Mouse (Mus musculus) gastrocnemius, adult 2 months (tissue): ENCODE results near the gene Stn1. TPM values are rescaled to one million over a fixed set of nuclear protein-coding genes. Genes with fewer than 3 reads are reported as not detected.
"Not testable (repeated sequence)": the region's sequence is repeated elsewhere in the genome, so short reads cannot be mapped to it uniquely, and the experiment has no call there.

Experiments
- DNase-seq: peaks from one replicate; pipeline ENCODE4 v3.0.0; 2022
- H3K27ac ChIP-seq: fragments of 200-600 bp; 2 replicates; pipeline ENCODE4 v1.8.1; 2022; ENCODE audit warnings: mild to moderate bottlenecking
- H3K4me3 ChIP-seq: fragments of 200-600 bp; 2 replicates; pipeline ENCODE4 v1.8.1; 2022; ENCODE audit warnings: mild to moderate bottlenecking, moderate library complexity
- CTCF ChIP-seq: fragments of 200-600 bp; IDR thresholded peaks from 2 replicates; pipeline ENCODE4 v1.8.1; 2022; ENCODE audit warnings: antibody characterized with exemption, mild to moderate bottlenecking, moderate library complexity
- intact Hi-C: fragments of 180-260 bp; cut with DNase I; formaldehyde crosslinking; loops from one replicate; pipeline ENCODE4 v1.15.1; 2025
- long read RNA-seq, 2 experiments: library from polyadenylated mRNA; stranded (forward); transcript quantifications; one replicate each; pipeline ENCODE4 v2.0.0; 2021
- total RNA-seq, 2 experiments: library from RNA; stranded (reverse); gene quantifications; 2 replicates each; pipeline ENCODE4 v1.2.3; 2021

The Stn1 gene
- 1 to 10 TPM; 3.8 to 5.6 TPM for total RNA-seq
- long read RNA-seq, experiment 1, transcript Stn1-201 (10 exons, 1,992 nt), result major isoform, 9 of 10 reads
- long read RNA-seq, experiment 1, partial matches to known transcripts, result 0 of 10 reads
- long read RNA-seq, experiment 1, other reads (novel, unspliced or antisense), result 1 of 10 reads
- long read RNA-seq, experiment 2, partial matches to known transcripts, result 0 of 4 reads
- long read RNA-seq, experiment 2, other reads (novel, unspliced or antisense), result 0 of 4 reads

- no peak for TF ChIP-seq CTCF
- DNase-seq, result peak; percentile 33
- intact Hi-C loops, result loop anchor here (2.0 kb wide), 1 partner anchor 43 kb away; no protein-coding TSS in a partner anchor
- Histone ChIP-seq H3K4me3 (peak within 1 kb of the TSS; percentile 76), H3K27ac (peak within 1 kb of the TSS; percentile 93)
Observed at GRCm38 (mm10) chr19:47537300-47537792, at the start of gene Stn1. Gene Stn1, minus strand, starts transcription at chr19:47537507.

GRCm38 (mm10) chr19:47587009-47587408 lies 49.7 kb upstream of the Stn1 start:
- no peak overlapping the region for H3K27ac ChIP-seq
- no peak overlapping the region for H3K4me3 ChIP-seq
- DNase-seq, result no peak
- intact Hi-C loops, result no loop called here
- no peak for TF ChIP-seq CTCF

GRCm38 (mm10) chr19:47585772-47586171 lies 48.5 kb upstream of the Stn1 start:
- intact Hi-C loops, result no loop called here

GRCm38 (mm10) chr19:47579788-47580631 lies 42.7 kb upstream of the Stn1 start:
- Histone ChIP-seq H3K27ac (peak overlapping the region; percentile 92), H3K4me3 (peak overlapping the region; percentile 88)
- DNase-seq, result peak; percentile 62
- no peak for TF ChIP-seq CTCF
- intact Hi-C loops, result loop anchor here (2.0 kb wide), 2 partner anchors 43 to 151 kb away; partner anchors contain the start of genes Sfr1 and Stn1

More at GRCm38 (mm10) chr19:47585772-47586171, 48.5 kb upstream of the Stn1 start:
- no peak for TF ChIP-seq CTCF
- DNase-seq, result no peak
- peak overlapping the region; percentile 46; the same call in 1 of the 2 replicates for H3K27ac ChIP-seq
- H3K4me3 ChIP-seq, result no peak overlapping the region; the same call in 1 of the 2 replicates

GRCm38 (mm10) chr19:47579225-47579787 lies 42.0 kb upstream of the Stn1 start, which contains the start of gene Slk:
Gene Slk, plus strand, starts transcription at chr19:47579678.
- peak; percentile 91 for DNase-seq
- H3K4me3 ChIP-seq, result peak within 1 kb of the TSS; percentile 88
- intact Hi-C loops, result loop anchor here (2.0 kb wide), 1 partner anchor 151 kb away; the partner anchor contains the start of gene Sfr1
- no peak; the same call in 1 of the 2 replicates for TF ChIP-seq CTCF
- H3K27ac ChIP-seq, result peak within 1 kb of the TSS; percentile 92

- H3K4me3 ChIP-seq, result peak overlapping the region; percentile 88
- H3K27ac ChIP-seq, result peak overlapping the region; percentile 92
- no peak for TF ChIP-seq CTCF
- no peak for DNase-seq
- intact Hi-C loops, result loop anchor here (2.0 kb wide), 1 partner anchor 152 kb away; the partner anchor contains the start of gene Sfr1
Observed at GRCm38 (mm10) chr19:47578581-47579224, 41.4 kb upstream of the Stn1 start.

GRCm38 (mm10) chr19:47573718-47574117 lies 36.4 kb upstream of the Stn1 start:
- no peak overlapping the region for H3K27ac ChIP-seq
- TF ChIP-seq CTCF, result no peak

GRCm38 (mm10) chr19:47571981-47572380 lies 34.7 kb upstream of the Stn1 start:
- intact Hi-C loops, H3K27ac ChIP-seq, H3K4me3 ChIP-seq, DNase-seq: not testable (repeated sequence)

More at GRCm38 (mm10) chr19:47573718-47574117, 36.4 kb upstream of the Stn1 start:
- intact Hi-C loops, result no loop called here
- DNase-seq, result no peak
- no peak overlapping the region for H3K4me3 ChIP-seq

- H3K27ac ChIP-seq, result no peak overlapping the region
- no peak overlapping the region for H3K4me3 ChIP-seq
- no peak for DNase-seq
- intact Hi-C loops, result no loop called here
- no peak for TF ChIP-seq CTCF
Observed at GRCm38 (mm10) chr19:47570042-47570441, 32.7 kb upstream of the Stn1 start.

GRCm38 (mm10) chr19:47565994-47566393 lies 28.7 kb upstream of the Stn1 start:
- TF ChIP-seq CTCF, result no peak
- H3K27ac ChIP-seq, result no peak overlapping the region
- H3K4me3 ChIP-seq, result no peak overlapping the region
- intact Hi-C loops, result no loop called here
- no peak for DNase-seq

GRCm38 (mm10) chr19:47565031-47565654 lies 27.8 kb upstream of the Stn1 start:
- no peak for DNase-seq
- Histone ChIP-seq H3K4me3 (no peak overlapping the region), H3K27ac (no peak overlapping the region)
- intact Hi-C loops, result no loop called here
- no peak for TF ChIP-seq CTCF
